15 mouse cellular contexts compared by ENCODE assay signal in the genomic region with DNA sequence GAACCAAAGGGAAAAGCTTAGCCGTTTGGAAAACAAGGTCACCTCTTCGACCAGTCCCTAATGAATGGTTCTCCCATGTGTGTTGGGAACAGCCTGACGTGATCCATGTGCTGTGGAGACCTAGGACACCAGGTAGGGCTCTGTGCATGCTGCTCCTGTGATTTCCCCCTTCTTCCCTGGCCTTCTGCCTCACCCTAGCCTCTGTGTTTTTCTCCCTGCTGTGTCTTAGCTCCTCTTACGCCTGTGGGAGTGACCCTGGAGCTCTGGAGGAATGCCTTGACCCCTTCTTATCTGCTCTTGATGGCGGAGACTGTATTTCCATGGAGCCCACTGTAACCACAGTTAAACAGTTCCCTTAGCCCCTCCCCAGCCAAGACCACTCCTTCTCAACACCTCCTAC. TPM values are rescaled to one million over a fixed set of nuclear protein-coding genes. Genes with fewer than 3 reads are reported as not detected.
DNase-seq lines count a peak whose midpoint lies in the region; ATAC-seq and TF ChIP-seq lines count a peak whose summit lies in the region.
"Had no signal": no experiment of that assay in that cellular context is flagged by ENCODE, and none has a peak within 500 bp of the region (broad histone marks: within the 10 kb centered on the region; RNA-seq: fewer than 3 reads in every experiment).

No protein-coding gene starts in this region.

- no peak overlapping the region for H3K27ac ChIP-seq in forebrain, embryonic 15.5 days (replicated peaks)
- no peak overlapping the region for H3K27ac ChIP-seq in forebrain, embryonic 14.5 days (ENCODE audit: low read depth, low read length)
- H3K27ac ChIP-seq in kidney, embryonic 14.5 days (ENCODE audit: low read depth, low read length): no peak overlapping the region
- H3K27ac ChIP-seq in midbrain, postnatal 0 days (ENCODE audit: low read depth, low read length): no peak overlapping the region
- no peak overlapping the region for H3K27ac ChIP-seq in midbrain, embryonic 11.5 days (ENCODE audit: low read depth, low read length)
- no peak overlapping the region for H3K27ac ChIP-seq in neural tube, embryonic 15.5 days (replicated peaks)
- H3K27ac ChIP-seq: liver, embryonic 12.5 days had no signal

- H3K9ac ChIP-seq in forebrain, embryonic 15.5 days (replicated peaks): no peak overlapping the region
- no peak overlapping the region for H3K9ac ChIP-seq in forebrain, embryonic 14.5 days (ENCODE audit: low read length)
- no peak overlapping the region for H3K9ac ChIP-seq in kidney, embryonic 14.5 days (ENCODE audit: low read depth, low read length)
- 0 out of 2 replicates have a peak overlapping the region, but pooled peaks have one; percentile 8 for H3K9ac ChIP-seq in midbrain, postnatal 0 days (replicated peaks; ENCODE audit: low read length, poor library complexity, severe bottlenecking)
- H3K9ac ChIP-seq in midbrain, embryonic 11.5 days (ENCODE audit: low read length): no peak overlapping the region
- no peak overlapping the region for H3K9ac ChIP-seq in neural tube, embryonic 15.5 days (replicated peaks)
- H3K9ac ChIP-seq: liver, embryonic 12.5 days had no signal

- 80% methylated on average over 5 of the region's 5 CpGs for WGBS in forebrain, embryonic 15.5 days
- 85% methylated on average over 5 of the region's 5 CpGs for WGBS in forebrain, embryonic 14.5 days
- 41% methylated on average over 5 of the region's 5 CpGs for WGBS in kidney, embryonic 14.5 days
- WGBS in midbrain, postnatal 0 days: 86% methylated on average over 5 of the region's 5 CpGs
- WGBS in midbrain, embryonic 11.5 days: 84% methylated on average over 5 of the region's 5 CpGs
- WGBS in neural tube, embryonic 15.5 days: 76% methylated on average over 5 of the region's 5 CpGs

- no peaks in the 10 kb centered on the region for H3K36me3 ChIP-seq in forebrain, embryonic 15.5 days
- no peaks in the 10 kb centered on the region for H3K36me3 ChIP-seq in forebrain, embryonic 14.5 days (ENCODE audit: control insufficient read depth, insufficient read depth, low read length)
- H3K36me3 ChIP-seq in kidney, embryonic 14.5 days (ENCODE audit: control insufficient read depth, insufficient read depth, low read length): no peaks in the 10 kb centered on the region
- no peaks in the 10 kb centered on the region for H3K36me3 ChIP-seq in midbrain, postnatal 0 days (ENCODE audit: insufficient read depth, low read length)
- H3K36me3 ChIP-seq in midbrain, embryonic 11.5 days (ENCODE audit: control insufficient read depth, insufficient read depth, low read length): no peaks in the 10 kb centered on the region
- H3K36me3 ChIP-seq in neural tube, embryonic 15.5 days: no peaks in the 10 kb centered on the region
- H3K36me3 ChIP-seq: G1E; liver, embryonic 12.5 days had no signal

- TF ChIP-seq CTCF in midbrain, postnatal 0 days (IDR thresholded peaks at IDR 0.05): no peak

- no peak for DNase-seq in forebrain, embryonic 14.5 days (ENCODE audit: low spot score)
- no peak for DNase-seq in kidney, adult 18-20 months
- DNase-seq in midbrain, postnatal 0 days (ENCODE audit: low spot score): no peak
- no peak for DNase-seq in midbrain, embryonic 11.5 days (ENCODE audit: low spot score, missing footprints)
- DNase-seq in spleen, adult 18-20 months: no peak
- DNase-seq: cerebellum, adult 9-11 months; thymus, postnatal 25 days had no signal

- H3K9me3 ChIP-seq in forebrain, embryonic 15.5 days: no peaks in the 10 kb centered on the region
- no peaks in the 10 kb centered on the region for H3K9me3 ChIP-seq in forebrain, embryonic 14.5 days (replicated peaks; ENCODE audit: control insufficient read depth, low read length)
- no peaks in the 10 kb centered on the region for H3K9me3 ChIP-seq in kidney, embryonic 14.5 days (ENCODE audit: control insufficient read depth, low read length)
- no peaks in the 10 kb centered on the region for H3K9me3 ChIP-seq in midbrain, postnatal 0 days (ENCODE audit: low read length)
- no peaks in the 10 kb centered on the region for H3K9me3 ChIP-seq in midbrain, embryonic 11.5 days (ENCODE audit: control insufficient read depth, low read length)
- no peaks in the 10 kb centered on the region for H3K9me3 ChIP-seq in neural tube, embryonic 15.5 days (replicated peaks)
- H3K9me3 ChIP-seq: G1E; liver, embryonic 12.5 days; megakaryocyte, embryonic 14.5 days had no signal

- H3K27me3 ChIP-seq in forebrain, embryonic 15.5 days: no peaks in the 10 kb centered on the region
- H3K27me3 ChIP-seq in forebrain, embryonic 14.5 days (replicated peaks; ENCODE audit: control insufficient read depth, insufficient read depth, low read length): no peaks in the 10 kb centered on the region
- H3K27me3 ChIP-seq in kidney, embryonic 14.5 days (ENCODE audit: control insufficient read depth, insufficient read depth, low read length): no peaks in the 10 kb centered on the region
- H3K27me3 ChIP-seq in midbrain, postnatal 0 days (ENCODE audit: insufficient read depth, low read length): no peaks in the 10 kb centered on the region
- no peaks in the 10 kb centered on the region for H3K27me3 ChIP-seq in midbrain, embryonic 11.5 days (ENCODE audit: control insufficient read depth, insufficient read depth, low read length)
- H3K27me3 ChIP-seq in neural tube, embryonic 15.5 days (replicated peaks): no peaks in the 10 kb centered on the region
- H3K27me3 ChIP-seq: liver, embryonic 12.5 days had no signal

- no peak overlapping the region for H3K4me3 ChIP-seq in forebrain, embryonic 15.5 days
- H3K4me3 ChIP-seq in forebrain, embryonic 14.5 days (ENCODE audit: low read depth, low read length): no peak overlapping the region
- H3K4me3 ChIP-seq in kidney, embryonic 14.5 days (ENCODE audit: low read length): no peak overlapping the region
- no peak overlapping the region for H3K4me3 ChIP-seq in midbrain, postnatal 0 days (ENCODE audit: low read depth, low read length)
- H3K4me3 ChIP-seq in midbrain, embryonic 11.5 days (ENCODE audit: low read depth, low read length): no peak overlapping the region
- H3K4me3 ChIP-seq in neural tube, embryonic 15.5 days (replicated peaks): no peak overlapping the region
- H3K4me3 ChIP-seq: liver, embryonic 12.5 days; megakaryocyte, embryonic 14.5 days had no signal

- no peak overlapping the region for H3K4me2 ChIP-seq in forebrain, embryonic 15.5 days (replicated peaks)
- no peak overlapping the region for H3K4me2 ChIP-seq in forebrain, embryonic 14.5 days (ENCODE audit: low read length)
- H3K4me2 ChIP-seq in kidney, embryonic 14.5 days (replicated peaks; ENCODE audit: low read depth, low read length): no peak overlapping the region; the same call in 1 of the 2 replicates
- no peak overlapping the region for H3K4me2 ChIP-seq in midbrain, postnatal 0 days (ENCODE audit: low read depth, low read length, poor library complexity, severe bottlenecking)
- H3K4me2 ChIP-seq in midbrain, embryonic 11.5 days: no peak overlapping the region
- H3K4me2 ChIP-seq in neural tube, embryonic 15.5 days: no peak overlapping the region
- H3K4me2 ChIP-seq: liver, embryonic 12.5 days had no signal

- ATAC-seq in forebrain, embryonic 15.5 days (replicated peaks): peak; percentile 53; the same call in 1 of the 2 replicates
- ATAC-seq in forebrain, embryonic 14.5 days: no peak; the same call in 1 of the 2 replicates
- ATAC-seq in kidney, embryonic 14.5 days (ENCODE audit: low FRiP score, low TSS enrichment): peak; percentile 60
- ATAC-seq in midbrain, postnatal 0 days (ENCODE audit: low FRiP score): peak; percentile 10; the same call in 1 of the 2 replicates
- no peak; the same call in 1 of the 2 replicates for ATAC-seq in midbrain, embryonic 11.5 days (ENCODE audit: low FRiP score)
- ATAC-seq in neural tube, embryonic 15.5 days (ENCODE audit: low FRiP score): 0 out of 2 replicates have a peak, but pooled peaks have one; percentile 17
- ATAC-seq: activated CD4-positive, CD25-positive, alpha-beta regulatory T cell, adult 4 months; inflammation-experienced regulatory T-cells, adult 6 months; liver, embryonic 12.5 days had no signal

- no peaks in the 10 kb centered on the region for H3K4me1 ChIP-seq in forebrain, embryonic 15.5 days
- H3K4me1 ChIP-seq in forebrain, embryonic 14.5 days (ENCODE audit: control insufficient read depth, insufficient read depth, low read length): no peaks in the 10 kb centered on the region
- no peaks in the 10 kb centered on the region for H3K4me1 ChIP-seq in kidney, embryonic 14.5 days (ENCODE audit: control insufficient read depth, insufficient read depth, low read length)
- no peaks in the 10 kb centered on the region for H3K4me1 ChIP-seq in midbrain, postnatal 0 days (ENCODE audit: insufficient read depth, low read length)
- no peaks in the 10 kb centered on the region for H3K4me1 ChIP-seq in midbrain, embryonic 11.5 days (ENCODE audit: control insufficient read depth, insufficient read depth, low read length)
- no peaks in the 10 kb centered on the region for H3K4me1 ChIP-seq in neural tube, embryonic 15.5 days
- H3K4me1 ChIP-seq: liver, embryonic 12.5 days; megakaryocyte, embryonic 14.5 days had no signal

RNA-seq across cellular contexts. Expression of a gene that starts 31.8 kb away (rescaled TPM):
- polyA plus RNA-seq in forebrain, embryonic 15.5 days (2015; fragmentation: Nextera tagmentation; extraction: Ambion mirVana): 0.22 and 0.28 TPM in 2 replicates
- 0.21 and 0.24 TPM in 2 replicates for polyA plus RNA-seq in forebrain, embryonic 14.5 days (2014; fragmentation: Nextera tagmentation; extraction: Ambion mirVana)
- 0.56 and 1.0 TPM in 2 replicates for polyA plus RNA-seq in kidney, embryonic 14.5 days (2014; fragmentation: Nextera tagmentation; extraction: Ambion mirVana)
- total RNA-seq in midbrain, postnatal 0 days (2014; rRNA removed): 0.28 and 0.44 TPM in 2 replicates
- polyA plus RNA-seq in midbrain, postnatal 0 days (2015; fragmentation: Nextera tagmentation; extraction: Ambion mirVana): 0.16 and 0.36 TPM in 2 replicates
- polyA plus RNA-seq in midbrain, embryonic 11.5 days (2014; fragmentation: Nextera tagmentation; extraction: Ambion mirVana): 0.04 and 0.07 TPM in 2 replicates
- 0.14 and 0.31 TPM in 2 replicates for polyA plus RNA-seq in neural tube, embryonic 15.5 days (2015; fragmentation: Nextera tagmentation; extraction: Ambion mirVana)
- polyA plus RNA-seq: G1E had no signal

RNA-seq across cellular contexts. Expression of a gene that starts 31.8 kb away (rescaled TPM):
- 0.22 and 0.29 TPM in 2 replicates for polyA plus RNA-seq in forebrain, embryonic 15.5 days (2015; fragmentation: Nextera tagmentation; extraction: Ambion mirVana)
- 0.16 and 0.23 TPM in 2 replicates for polyA plus RNA-seq in forebrain, embryonic 14.5 days (2014; fragmentation: Nextera tagmentation; extraction: Ambion mirVana)
- polyA plus RNA-seq in kidney, embryonic 14.5 days (2014; fragmentation: Nextera tagmentation; extraction: Ambion mirVana): 0.67 and 1.2 TPM in 2 replicates
- total RNA-seq in midbrain, postnatal 0 days (2014; rRNA removed): 0.27 and 0.38 TPM in 2 replicates
- polyA plus RNA-seq in midbrain, postnatal 0 days (2015; fragmentation: Nextera tagmentation; extraction: Ambion mirVana): 0.16 and 0.35 TPM in 2 replicates
- polyA plus RNA-seq in midbrain, embryonic 11.5 days (2014; fragmentation: Nextera tagmentation; extraction: Ambion mirVana): 0.10 and 0.11 TPM in 2 replicates
- 0.18 and 0.33 TPM in 2 replicates for polyA plus RNA-seq in neural tube, embryonic 15.5 days (2015; fragmentation: Nextera tagmentation; extraction: Ambion mirVana)

Comparison
In these comparisons a context has a peak if more than half of its experiments do, and no peak if none do; other contexts are left out.
1. ATAC-seq: peak in forebrain, embryonic 15.5 days (single experiment), kidney, embryonic 14.5 days (single experiment), midbrain, postnatal 0 days (single experiment) and neural tube, embryonic 15.5 days (single experiment); none in forebrain, embryonic 14.5 days (single experiment) and midbrain, embryonic 11.5 days (single experiment).